Mouse (Mus musculus) kidney, adult 11 months (tissue): ENCODE data around the gene Fgf14.
"Not testable (repeated sequence)": the region's sequence is repeated elsewhere in the genome, so short reads cannot be mapped to it uniquely, and the experiment has no call there.

Experiments used
- DNase-seq: peaks from one replicate; pipeline ENCODE4 v3.0.0; 2022

Fgf14 gene

GRCm38 (mm10) chr14:124191913-124192814 is 484.8 kb downstream of the Fgf14 start:
- DNase-seq: no peak

GRCm38 (mm10) chr14:124180265-124180664 is 496.7 kb downstream of the Fgf14 start:
- no peak for DNase-seq

- DNase-seq: no peak
Observed at GRCm38 (mm10) chr14:124174111-124174510, 502.8 kb downstream of the Fgf14 start.

GRCm38 (mm10) chr14:124163618-124164185 is 513.2 kb downstream of the Fgf14 start:
- DNase-seq: no peak

GRCm38 (mm10) chr14:124147378-124147777 is 529.5 kb downstream of the Fgf14 start:
- no peak for DNase-seq

GRCm38 (mm10) chr14:124107205-124107873 is 569.6 kb downstream of the Fgf14 start:
- DNase-seq: no peak

- no peak for DNase-seq
Observed at GRCm38 (mm10) chr14:124083126-124083525, 593.8 kb downstream of the Fgf14 start.

GRCm38 (mm10) chr14:124044016-124044415 is 632.9 kb downstream of the Fgf14 start:
- no peak for DNase-seq

GRCm38 (mm10) chr14:124040651-124041050 is 636.3 kb downstream of the Fgf14 start:
- no peak for DNase-seq

GRCm38 (mm10) chr14:124037434-124037833 is 639.5 kb downstream of the Fgf14 start:
- DNase-seq: no peak

- no peak for DNase-seq
Observed at GRCm38 (mm10) chr14:124036575-124037205, 640.2 kb downstream of the Fgf14 start.

GRCm38 (mm10) chr14:124033302-124033701 is 643.6 kb downstream of the Fgf14 start:
- DNase-seq: not testable (repeated sequence)

GRCm38 (mm10) chr14:124027886-124028670 is 648.8 kb downstream of the Fgf14 start:
- no peak for DNase-seq

GRCm38 (mm10) chr14:123990591-123991195 is 686.2 kb downstream of the Fgf14 start:
- DNase-seq: no peak

GRCm38 (mm10) chr14:123967996-123968395 is 708.9 kb downstream of the Fgf14 start:
- no peak for DNase-seq

- no peak for DNase-seq
Observed at GRCm38 (mm10) chr14:123966531-123966930, 710.4 kb downstream of the Fgf14 start.
